Mouse (Mus musculus) testis, postnatal 10 days (tissue): ENCODE measurements around the gene Vmn1r2.
"Not testable (repeated sequence)": the region's sequence is repeated elsewhere in the genome, so short reads cannot be mapped to it uniquely, and the experiment has no call there.

Source experiments
- DNase-seq: peaks from one replicate; pipeline ENCODE4 v3.0.0; 2021; ENCODE audit warnings: low spot score

Vmn1r2 gene

GRCm38 (mm10) chr4:3167020-3167419, at the start of gene Vmn1r2:
Vmn1r2 (plus strand) TSS chr4:3167320.
- not testable (repeated sequence) for DNase-seq

- DNase-seq = not testable (repeated sequence)
These were observed 19.2 kb upstream of the Vmn1r2 start for GRCm38 (mm10) chr4:3147926-3148325.

GRCm38 (mm10) chr4:3153320-3153719, 13.8 kb upstream of the Vmn1r2 start:
- not testable (repeated sequence) for DNase-seq

- not testable (repeated sequence) for DNase-seq
These were observed 2.7 kb upstream of the Vmn1r2 start for GRCm38 (mm10) chr4:3164429-3164828.

- peak; percentile 71 for DNase-seq
These were observed 2.1 kb upstream of the Vmn1r2 start for GRCm38 (mm10) chr4:3165046-3165445.

- not testable (repeated sequence) for DNase-seq
These were observed 7.5 kb downstream of the Vmn1r2 start for GRCm38 (mm10) chr4:3174586-3174985.

- DNase-seq = peak; percentile 54
These were observed 8.6 kb downstream of the Vmn1r2 start for GRCm38 (mm10) chr4:3175756-3176155.

- DNase-seq = peak; percentile 42
These were observed 9.1 kb downstream of the Vmn1r2 start for GRCm38 (mm10) chr4:3176195-3176594.

- peak; percentile 53 for DNase-seq
These were observed 9.8 kb downstream of the Vmn1r2 start for GRCm38 (mm10) chr4:3176746-3177490.

- DNase-seq = not testable (repeated sequence)
These were observed 18.1 kb downstream of the Vmn1r2 start, which contains the start of gene Vmn1r3 for GRCm38 (mm10) chr4:3185258-3185657. Vmn1r3 (minus strand) TSS chr4:3185358.

GRCm38 (mm10) chr4:3209643-3210217, 42.6 kb downstream of the Vmn1r2 start:
- DNase-seq = not testable (repeated sequence)

- DNase-seq = not testable (repeated sequence)
These were observed 46.2 kb downstream of the Vmn1r2 start for GRCm38 (mm10) chr4:3213349-3213748.

- DNase-seq = not testable (repeated sequence)
These were observed 49.3 kb downstream of the Vmn1r2 start for GRCm38 (mm10) chr4:3216382-3216781.
